Mouse (Mus musculus): Measurements from ENCODE around the gene Man1a2.

The Man1a2 gene

GRCm38 (mm10) chr3:100685763-100686370, 564 bp upstream of the Man1a2 start:
- DNase-seq (ENCODE audit: low spot score) = peak; percentile 80

- no peak for DNase-seq (ENCODE audit: low spot score)
Measured at GRCm38 (mm10) chr3:100684234-100684975, 898 bp downstream of the Man1a2 start.

GRCm38 (mm10) chr3:100682841-100683240, 2.5 kb downstream of the Man1a2 start:
- DNase-seq (ENCODE audit: low spot score) = no peak

- no peak for DNase-seq (ENCODE audit: low spot score)
Measured at GRCm38 (mm10) chr3:100682281-100682680, 3.0 kb downstream of the Man1a2 start.

GRCm38 (mm10) chr3:100681448-100682092, 3.7 kb downstream of the Man1a2 start:
- no peak for DNase-seq (ENCODE audit: low spot score)

GRCm38 (mm10) chr3:100680226-100680625, 5.1 kb downstream of the Man1a2 start:
- peak; percentile 37 for DNase-seq (ENCODE audit: low spot score)

GRCm38 (mm10) chr3:100678951-100679570, 6.2 kb downstream of the Man1a2 start:
- no peak for DNase-seq (ENCODE audit: low spot score)

GRCm38 (mm10) chr3:100675146-100675545, 10.2 kb downstream of the Man1a2 start:
- no peak for DNase-seq (ENCODE audit: low spot score)

- DNase-seq (ENCODE audit: low spot score) = no peak
Measured at GRCm38 (mm10) chr3:100670412-100670811, 14.9 kb downstream of the Man1a2 start.

GRCm38 (mm10) chr3:100653291-100653690, 32.0 kb downstream of the Man1a2 start:
- DNase-seq (ENCODE audit: low spot score) = no peak

- no peak for DNase-seq (ENCODE audit: low spot score)
Measured at GRCm38 (mm10) chr3:100641581-100641980, 43.7 kb downstream of the Man1a2 start.

- no peak for DNase-seq (ENCODE audit: low spot score)
Measured at GRCm38 (mm10) chr3:100636255-100636654, 49.0 kb downstream of the Man1a2 start.

GRCm38 (mm10) chr3:100634821-100635220, 50.5 kb downstream of the Man1a2 start:
- DNase-seq (ENCODE audit: low spot score) = peak; percentile 11

- DNase-seq (ENCODE audit: low spot score) = no peak
Measured at GRCm38 (mm10) chr3:100618511-100618910, 66.8 kb downstream of the Man1a2 start.

- no peak for DNase-seq (ENCODE audit: low spot score)
Measured at GRCm38 (mm10) chr3:100610916-100611315, 74.4 kb downstream of the Man1a2 start.

- DNase-seq (ENCODE audit: low spot score) = no peak
Measured at GRCm38 (mm10) chr3:100604539-100604938, 80.8 kb downstream of the Man1a2 start.

- no peak for DNase-seq (ENCODE audit: low spot score)
Measured at GRCm38 (mm10) chr3:100599265-100599820, 86.0 kb downstream of the Man1a2 start.

GRCm38 (mm10) chr3:100591053-100591452, 94.2 kb downstream of the Man1a2 start:
- DNase-seq (ENCODE audit: low spot score) = no peak

- no peak for DNase-seq (ENCODE audit: low spot score)
Measured at GRCm38 (mm10) chr3:100582721-100583355, 102.5 kb downstream of the Man1a2 start.

GRCm38 (mm10) chr3:100572571-100573183, 112.6 kb downstream of the Man1a2 start:
- no peak for DNase-seq (ENCODE audit: low spot score)
